Mouse (Mus musculus) telencephalon, adult 2 months (tissue): ENCODE data around the gene Rnf26.

Experiments used
- DNase-seq: peaks from one replicate; pipeline ENCODE4 v3.0.0-alpha.2; 2011; ENCODE audit warnings: low read depth, low spot score

Gene Rnf26

GRCm38 (mm10) chr9:44088877-44089608 is 24.3 kb downstream of the Rnf26 start:
- no peak for DNase-seq

DNA sequence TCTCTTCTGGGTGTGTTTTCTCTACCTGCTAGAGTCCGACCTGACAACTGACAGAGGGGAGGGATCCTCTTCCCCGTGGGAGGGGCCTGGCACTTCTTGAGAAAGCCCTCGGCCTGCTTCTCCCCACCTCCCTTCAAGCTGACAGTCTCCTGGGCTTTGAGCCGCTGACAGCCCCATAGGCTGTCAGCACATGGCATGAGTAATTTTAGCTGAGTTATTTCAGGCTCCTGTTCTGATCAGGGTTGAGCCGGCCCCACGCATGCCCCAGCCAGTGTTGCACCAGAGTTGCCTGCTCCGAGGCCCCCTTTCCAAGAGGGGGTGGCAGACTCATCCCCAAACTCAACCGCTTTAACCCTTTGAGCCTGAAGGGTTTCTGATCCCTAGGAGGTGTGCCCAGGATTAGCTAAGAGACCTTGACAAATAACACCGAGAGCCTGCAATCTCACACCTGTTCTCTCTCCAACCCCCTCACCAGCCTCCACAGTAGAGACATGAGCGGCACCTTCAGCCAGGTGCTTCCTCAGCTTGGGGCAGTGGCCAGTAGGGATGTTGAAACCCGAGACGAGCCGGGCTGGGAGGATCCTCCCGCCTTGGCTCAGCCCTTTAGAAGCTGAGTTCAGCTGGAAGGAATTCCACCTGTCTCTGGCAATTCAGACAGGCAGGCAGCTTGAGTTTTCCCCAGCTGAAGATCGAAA is 25.4 kb downstream of the Rnf26 start:
- DNase-seq = no peak

GRCm38 (mm10) chr9:44086960-44087359 is 26.4 kb downstream of the Rnf26 start:
- DNase-seq = no peak

DNA sequence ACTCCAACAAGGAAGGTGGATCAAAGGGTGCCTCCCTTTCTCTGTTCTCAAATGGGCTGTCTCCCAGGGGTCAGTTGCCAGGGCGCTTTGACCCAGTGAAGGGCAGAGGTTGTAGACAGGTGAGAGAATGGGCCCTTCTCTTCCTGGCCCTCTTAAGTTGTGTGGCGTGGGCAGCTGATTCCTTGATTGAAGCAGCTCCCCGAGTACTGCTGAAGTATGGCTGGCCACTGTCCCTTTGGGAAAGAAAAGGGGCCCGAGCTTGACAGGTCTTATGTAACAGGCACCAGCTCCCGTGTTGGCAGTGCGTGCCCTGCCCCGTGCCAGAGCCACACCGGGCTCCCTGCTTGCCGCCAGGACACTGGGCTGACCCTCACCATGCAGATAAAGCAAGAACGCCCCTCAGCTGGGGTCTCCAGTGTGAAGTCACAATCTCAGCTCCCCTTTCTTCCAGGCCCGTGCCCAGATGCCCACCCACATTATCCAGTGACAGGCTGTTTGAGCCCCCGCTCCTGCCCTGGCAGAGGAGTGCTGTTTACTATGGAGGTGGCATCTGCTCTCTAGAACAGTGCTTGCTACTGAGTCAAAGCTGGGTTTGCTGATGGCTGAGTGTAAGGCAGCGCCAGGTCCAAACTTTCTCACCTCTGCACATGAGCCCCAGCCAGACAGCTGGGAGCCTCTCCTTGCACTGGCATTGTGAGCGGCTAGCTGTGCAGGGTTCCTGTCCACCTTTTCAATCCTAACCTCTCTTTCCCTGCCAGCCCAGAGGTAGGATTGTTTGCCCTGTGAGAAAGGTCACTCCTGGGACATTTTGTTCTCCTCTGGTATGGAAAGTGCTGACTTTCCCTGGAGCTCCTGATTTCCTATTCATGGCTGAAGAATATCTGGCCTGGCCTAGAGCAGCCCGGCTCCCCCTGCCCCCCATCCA is 27.3 kb downstream of the Rnf26 start:
- no peak for DNase-seq

- no peak for DNase-seq
Measured at GRCm38 (mm10) chr9:44085276-44085675, 28.0 kb downstream of the Rnf26 start.

- no peak for DNase-seq
Measured at GRCm38 (mm10) chr9:44084659-44085229, 28.6 kb downstream of the Rnf26 start.

DNA sequence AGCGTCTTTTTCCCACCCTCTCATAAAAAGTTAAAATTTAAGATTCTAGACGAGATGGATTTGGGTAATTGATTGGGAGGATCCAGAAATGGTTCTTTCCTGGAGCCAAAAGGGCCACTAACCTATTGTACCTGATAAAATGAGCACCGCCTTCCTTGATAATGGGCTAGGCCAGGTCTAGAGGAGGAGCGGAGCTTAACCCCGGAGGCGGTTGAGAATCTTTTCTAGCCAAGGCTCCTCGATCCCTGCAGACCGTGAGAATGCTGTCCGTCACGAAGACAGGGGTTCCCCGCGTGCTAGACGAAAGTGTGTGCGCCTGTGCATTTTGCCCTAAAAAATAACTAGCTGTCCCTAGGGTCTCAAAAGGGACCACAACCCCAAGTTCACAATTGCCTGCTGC is 29.1 kb downstream of the Rnf26 start:
- DNase-seq = no peak

GRCm38 (mm10) chr9:44083392-44084121 is 29.8 kb downstream of the Rnf26 start:
- DNase-seq = peak; percentile 95

DNA sequence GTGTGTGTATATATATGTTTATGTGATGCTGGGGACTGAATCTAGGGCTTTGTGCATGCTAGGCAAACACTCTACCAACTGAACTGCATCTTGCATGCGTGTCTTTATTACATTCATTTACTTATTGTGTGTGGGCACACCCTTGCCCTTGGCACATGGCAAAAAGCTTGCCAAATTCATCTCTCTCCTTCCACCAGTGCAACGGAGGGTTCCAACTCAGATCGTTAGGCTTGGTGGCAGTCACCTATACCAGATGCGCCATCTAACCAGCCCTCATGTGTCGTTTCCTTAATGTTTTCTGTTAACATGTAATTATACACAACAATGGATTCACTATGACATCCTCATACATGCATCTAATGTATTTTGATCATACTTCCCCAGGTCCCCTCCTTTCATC is 31.1 kb downstream of the Rnf26 start:
- no peak for DNase-seq

DNA sequence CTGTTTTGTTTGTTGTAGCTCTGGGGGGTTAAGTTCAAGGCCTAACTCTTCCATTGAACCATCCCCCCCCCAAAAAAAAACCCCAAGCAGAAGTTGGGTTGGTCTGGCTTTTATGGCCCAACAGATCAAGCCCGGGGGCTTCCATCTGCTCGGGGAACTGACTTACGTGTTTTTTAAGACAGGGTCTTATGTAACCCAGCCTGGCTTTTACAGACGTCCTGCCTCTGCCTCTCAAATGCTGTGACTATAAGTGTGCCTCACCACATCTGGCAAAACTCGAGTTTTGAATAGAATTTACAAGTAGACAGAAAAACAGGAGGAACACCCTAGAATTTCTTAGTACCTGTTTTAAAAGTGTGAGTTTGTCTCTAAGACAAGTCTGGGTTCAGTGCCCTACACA is 31.7 kb downstream of the Rnf26 start:
- DNase-seq = no peak

DNA sequence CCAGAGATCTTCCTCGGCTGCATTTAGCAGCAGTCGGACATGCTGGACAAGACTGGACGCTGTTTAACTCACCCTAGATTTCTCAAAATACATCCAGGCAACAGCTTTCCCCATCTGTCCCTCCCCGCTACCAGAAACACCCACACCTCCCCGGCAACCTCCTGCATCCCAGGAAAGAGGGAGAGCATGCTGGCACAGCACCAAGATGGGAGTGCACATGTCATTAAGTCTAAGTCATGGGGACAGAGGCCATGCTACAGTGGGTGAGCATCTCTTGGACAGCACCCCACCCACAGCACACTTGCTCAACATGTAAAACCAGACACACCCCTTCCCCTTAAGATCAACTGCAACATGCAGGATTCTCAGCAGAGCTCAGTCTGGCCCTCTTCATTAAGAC is 32.4 kb downstream of the Rnf26 start:
- DNase-seq = no peak

DNA sequence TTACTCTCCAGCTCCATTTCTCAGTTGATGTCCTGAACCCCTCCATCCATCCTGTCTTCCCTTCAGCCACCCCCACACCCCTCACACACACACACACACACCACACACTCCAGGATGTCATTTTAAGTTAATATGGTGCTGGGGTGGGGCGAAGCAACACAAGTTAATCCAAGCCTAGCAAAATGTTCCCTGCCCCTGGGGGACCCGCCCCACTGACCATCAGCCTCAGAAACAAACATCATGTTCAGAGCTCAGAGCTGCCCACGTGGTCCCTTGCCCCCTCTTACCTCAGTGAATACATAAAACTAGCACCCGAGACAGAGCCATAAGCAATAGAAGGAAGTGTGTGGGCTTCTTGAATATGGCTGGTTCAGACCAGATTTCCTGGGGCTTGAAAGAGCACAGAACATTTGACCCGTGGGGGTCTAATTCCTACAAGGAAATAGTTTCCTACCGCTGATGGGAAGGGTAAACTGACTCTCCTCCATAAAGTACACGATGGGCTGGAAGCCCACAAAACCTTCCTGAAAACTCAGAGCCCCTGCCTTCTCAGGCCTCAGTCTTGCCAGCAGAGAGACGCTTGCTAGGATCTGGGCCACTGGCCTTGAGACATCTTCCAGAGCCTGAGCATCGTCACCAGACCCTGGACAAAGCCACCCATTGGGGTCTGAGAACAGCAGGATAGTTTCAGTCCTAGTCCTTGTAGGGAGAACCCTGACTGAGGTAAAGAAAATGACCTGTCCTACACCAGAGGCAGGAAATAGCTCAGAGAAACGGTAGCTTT is 33.1 kb downstream of the Rnf26 start:
- DNase-seq = no peak

GRCm38 (mm10) chr9:44078955-44079756 is 34.2 kb downstream of the Rnf26 start:
- DNase-seq = no peak

DNA sequence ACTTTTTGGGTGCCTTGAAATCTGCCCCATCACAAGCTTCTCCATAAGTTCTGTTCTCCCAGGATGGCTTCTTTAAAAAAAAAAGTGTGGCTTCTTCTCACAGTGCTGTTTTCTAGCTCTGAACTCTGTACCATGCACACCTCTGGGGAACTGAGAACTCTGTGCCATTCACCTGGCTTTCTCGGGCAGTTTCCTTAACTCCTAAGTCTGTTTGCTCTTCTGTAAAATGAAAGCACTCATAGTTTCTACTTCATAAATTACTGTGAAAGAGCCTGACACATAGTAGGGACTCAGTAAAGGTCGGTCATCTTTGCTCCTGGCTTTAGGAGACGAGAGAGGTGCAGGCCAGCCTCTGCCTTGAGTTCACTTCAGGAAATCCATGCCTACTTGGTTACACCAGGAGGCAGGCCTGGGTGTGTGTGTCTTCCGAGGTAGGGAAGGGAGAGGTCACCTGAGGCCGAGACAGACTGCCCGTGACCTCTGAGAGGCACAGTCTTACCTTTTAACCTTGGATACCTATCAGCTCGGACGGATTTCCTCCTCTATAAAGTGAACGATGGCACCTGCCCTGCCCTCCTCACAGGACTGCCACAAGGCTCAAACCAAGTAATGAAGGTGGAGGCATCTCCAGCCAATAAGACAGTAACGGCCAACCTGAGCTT is 35.0 kb downstream of the Rnf26 start:
- no peak for DNase-seq

GRCm38 (mm10) chr9:44077266-44077910 is 35.9 kb downstream of the Rnf26 start:
- DNase-seq = no peak

- no peak for DNase-seq
Measured at GRCm38 (mm10) chr9:44076764-44077120, 36.6 kb downstream of the Rnf26 start.

DNA sequence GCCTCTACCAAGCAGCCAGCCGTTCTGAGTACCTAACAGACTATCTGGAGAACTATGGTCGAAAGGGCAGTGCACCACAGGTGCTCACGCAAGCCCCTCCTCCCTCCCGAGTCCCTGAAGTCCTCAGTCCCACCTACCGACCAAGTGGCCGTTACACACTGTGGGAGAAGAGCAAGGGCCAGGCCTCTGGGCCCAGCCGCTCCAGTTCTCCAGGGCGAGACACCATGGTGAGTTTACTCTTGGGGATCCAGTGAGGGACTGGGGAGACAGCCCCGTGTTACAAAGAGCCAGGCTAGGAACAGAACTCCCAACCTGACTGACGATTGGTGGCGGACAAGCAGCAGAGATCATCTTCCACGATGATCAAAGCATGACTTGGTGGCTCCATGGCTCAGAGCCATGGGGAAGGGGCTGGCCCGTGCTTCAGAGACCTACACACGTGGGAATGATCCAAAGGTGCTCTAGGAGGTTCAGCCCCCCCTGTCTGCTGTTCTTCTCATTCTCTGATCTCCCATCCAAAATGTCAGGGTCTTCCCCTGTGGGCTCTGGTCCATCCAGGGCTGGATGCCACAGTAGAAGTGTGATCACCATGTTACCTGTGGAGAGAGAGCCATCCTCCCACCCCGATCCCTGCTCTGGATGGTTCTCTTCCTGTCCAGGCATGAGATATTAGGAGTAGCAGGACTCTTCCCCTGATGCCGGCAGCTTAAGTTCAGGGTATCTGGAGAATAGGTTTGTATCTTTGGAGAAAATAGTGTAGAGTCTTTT is 37.1 kb downstream of the Rnf26 start:
- DNase-seq = no peak
